ENCODE assay signal across 8 mouse cellular contexts in the genomic region with DNA sequence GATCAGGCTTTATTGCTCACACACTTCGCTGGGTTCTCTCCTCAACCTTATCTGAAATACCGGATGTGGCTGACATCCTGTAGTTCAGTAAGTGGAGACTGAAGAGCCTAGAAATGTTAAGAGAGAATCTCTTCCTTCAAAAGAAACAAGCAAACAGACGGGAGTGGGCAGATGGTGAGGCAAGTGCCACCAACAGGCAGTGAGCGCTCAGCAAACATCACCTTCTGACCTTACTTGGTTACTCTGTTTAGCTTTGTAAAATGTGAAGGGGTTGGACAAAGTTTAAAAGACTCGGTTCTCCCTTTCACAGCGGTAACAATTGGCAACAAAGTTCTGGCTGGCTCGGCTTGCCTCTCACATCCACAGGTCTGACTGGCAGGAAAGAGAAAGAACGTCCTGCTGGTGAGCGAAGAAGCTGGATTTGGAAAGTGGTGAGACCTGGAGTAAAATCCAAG. TPM values are rescaled to one million over a fixed set of nuclear protein-coding genes. Genes with fewer than 3 reads are reported as not detected.
DNase-seq lines count a peak whose midpoint lies in the region; ATAC-seq and TF ChIP-seq lines count a peak whose summit lies in the region.

No protein-coding gene starts in this region.

- TF ChIP-seq POLR2A in testis, adult 2 months (IDR thresholded peaks at IDR 0.05; ENCODE audit: control insufficient read depth, low read depth, low read length), result no peak

- peak; percentile 39 to 65; a peak in 2 of 4 replicates for ATAC-seq in hematopoietic stem cell, adult 5-6 weeks (replicated peaks in 1 of 2; ENCODE audit: insufficient read depth in 1 of 2, low FRiP score in 2 of 2, low TSS enrichment in 1 of 2, low read depth in 1 of 2, poor library complexity in 2 of 2, severe bottlenecking in 2 of 2)

- H3K27ac ChIP-seq in testis, adult 2 months (ENCODE audit: control insufficient read depth, insufficient read depth, low read depth, low read length), result peak overlapping the region; percentile 21; the same call in 1 of the 2 replicates

- no peak for DNase-seq in testis, postnatal 10 days (ENCODE audit: low spot score)
- DNase-seq in lung, postnatal 14 days, result peak; percentile 10
- DNase-seq in yolk sac, embryonic 10.5 days (ENCODE audit: low spot score), result peak; percentile 52
- DNase-seq in urinary bladder, postnatal 14 days (ENCODE audit: low spot score), result no peak
- no peak for DNase-seq in frontal cortex, postnatal 14 days (ENCODE audit: low spot score in 2 of 2)
- DNase-seq in cerebellum, adult 9-11 months, result no peak

- no peak overlapping the region for H3K4me3 ChIP-seq in testis, adult 2 months (ENCODE audit: control insufficient read depth, low read depth, low read length)

- no peaks in the 10 kb centered on the region for H3K27me3 ChIP-seq in testis, adult 2 months (ENCODE audit: control insufficient read depth, insufficient read depth, low read length)

- H3K36me3 ChIP-seq in testis, adult 2 months (ENCODE audit: control insufficient read depth, insufficient read depth, low read length), result no peaks in the 10 kb centered on the region

- no peak for TF ChIP-seq CTCF in testis, adult 2 months (IDR thresholded peaks at IDR 0.05; ENCODE audit: control insufficient read depth, insufficient read depth, insufficient replicate concordance, low read depth, low read length)

- H3K4me1 ChIP-seq in testis, adult 2 months (ENCODE audit: control insufficient read depth, insufficient read depth, low read length), result peaks cover 3% of the 10 kb centered on the region; the same call in 1 of the 2 replicates

RNA-seq across cellular contexts. Expression of a gene that starts 8.0 kb away (rescaled TPM):
- polyA plus RNA-seq in testis, adult 2 months (2012; rRNA removed), result 0.19 and 0.46 TPM in 2 replicates
- total RNA-seq in hematopoietic stem cell, adult 5-6 weeks (2017), result 5.7 and 5.8 TPM in 2 replicates

RNA-seq across cellular contexts. Expression of a gene that starts 51.4 kb away (rescaled TPM):
- polyA plus RNA-seq in testis, adult 2 months (2012; rRNA removed), result 0.88 and 1.3 TPM in 2 replicates
- 22.1 and 22.7 TPM in 2 replicates for total RNA-seq in hematopoietic stem cell, adult 5-6 weeks (2017)

RNA-seq across cellular contexts. Expression of a gene that starts 51.5 kb away (rescaled TPM):
- 4.9 TPM in 2 replicates for polyA plus RNA-seq in testis, adult 2 months (2012; rRNA removed)
- total RNA-seq in hematopoietic stem cell, adult 5-6 weeks (2017), result 156 and 165 TPM in 2 replicates

Comparison
In these comparisons a context has a peak if more than half of its experiments do, and no peak if none do; other contexts are left out.
1. DNase-seq: peak in lung, postnatal 14 days (single experiment) and yolk sac, embryonic 10.5 days (single experiment); none in testis, postnatal 10 days (single experiment), urinary bladder, postnatal 14 days (single experiment), frontal cortex, postnatal 14 days (0 of 2) and cerebellum, adult 9-11 months (single experiment).